Comparison of ENCODE assay signal across 8 mouse cellular contexts in the genomic region with DNA sequence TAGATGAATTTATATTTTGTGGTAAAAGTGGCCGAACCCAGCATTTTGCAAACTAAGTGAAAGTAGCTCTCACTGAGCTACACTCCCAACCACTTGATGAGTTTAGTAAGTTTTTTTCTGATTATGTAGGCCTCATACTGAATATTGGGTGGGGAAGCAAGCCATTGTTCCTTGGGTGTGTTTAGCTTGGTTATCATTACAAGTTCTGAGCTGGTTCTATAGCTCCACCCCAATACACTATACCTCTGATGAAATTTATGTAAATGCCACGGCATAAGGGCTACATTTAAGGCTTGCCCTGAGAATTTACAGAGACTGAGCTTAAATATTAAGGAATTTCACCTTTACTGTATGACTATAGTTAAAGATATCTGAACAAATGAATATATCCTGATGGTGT. TPM values are rescaled to one million over a fixed set of nuclear protein-coding genes. Genes with fewer than 3 reads are reported as not detected.
DNase-seq lines count a peak whose midpoint lies in the region; ATAC-seq and TF ChIP-seq lines count a peak whose summit lies in the region.

No protein-coding gene starts in this region.

- H3K36me3 ChIP-seq in heart, embryonic 10.5 days = peaks cover 33% of the 10 kb centered on the region
- peaks cover 27% of the 10 kb centered on the region for H3K36me3 ChIP-seq in liver, postnatal 0 days (replicated peaks; ENCODE audit: insufficient read depth, low read length)

- peak overlapping the region; percentile 100 for H3K4me3 ChIP-seq in heart, embryonic 10.5 days
- peak overlapping the region; percentile 91 for H3K4me3 ChIP-seq in liver, postnatal 0 days (ENCODE audit: low read depth, low read length)

- no peak for TF ChIP-seq EP300 in liver, postnatal 0 days (IDR thresholded peaks at IDR 0.05; ENCODE audit: low read depth)

- no peak overlapping the region for H3K27ac ChIP-seq in heart, embryonic 10.5 days
- no peak overlapping the region for H3K27ac ChIP-seq in liver, postnatal 0 days (ENCODE audit: low read depth)

- 0 out of 2 replicates have a peak, but pooled peaks have one; percentile 7 for ATAC-seq in granulocyte monocyte progenitor cell, adult 5-6 weeks (replicated peaks; ENCODE audit: poor library complexity, severe bottlenecking)
- no peak for ATAC-seq in liver, postnatal 0 days

- no peaks in the 10 kb centered on the region for H3K9me3 ChIP-seq in heart, embryonic 10.5 days
- no peaks in the 10 kb centered on the region for H3K9me3 ChIP-seq in liver, postnatal 0 days (ENCODE audit: low read length)

- peak overlapping the region; percentile 85 for H3K4me2 ChIP-seq in liver, postnatal 0 days (ENCODE audit: low read depth, low read length)

- 45% methylated on average over 2 of the region's 2 CpGs for WGBS in heart, embryonic 10.5 days
- WGBS in liver, postnatal 0 days (ENCODE audit: insufficient replicate concordance) = 12% methylated on average over 2 of the region's 2 CpGs

- DNase-seq in heart, embryonic 10.5 days (ENCODE audit: low spot score) = no peak
- DNase-seq in heart, adult 18-20 months = no peak
- DNase-seq in CD4-positive helper T cell, adult 2 months (ENCODE audit: low read depth, low spot score) = peak; percentile 9
- no peak for DNase-seq in liver, postnatal 0 days
- no peak for DNase-seq in embryo, embryonic 10.5 days (ENCODE audit: low spot score)
- no peak for DNase-seq in thymus, postnatal 0 days (ENCODE audit: low spot score)
- no peak for DNase-seq in cerebellum, postnatal 25 days

- 0 out of 2 replicates have a peak, but pooled peaks cover 3% of the 10 kb centered on the region for H3K4me1 ChIP-seq in heart, embryonic 10.5 days
- peaks cover 9% of the 10 kb centered on the region for H3K4me1 ChIP-seq in liver, postnatal 0 days (ENCODE audit: insufficient read depth)

- TF ChIP-seq CTCF in liver, postnatal 0 days (IDR thresholded peaks at IDR 0.05; ENCODE audit: low read depth) = no peak

- H3K27me3 ChIP-seq in heart, embryonic 10.5 days (ENCODE audit: insufficient read depth, poor library complexity, severe bottlenecking) = no peaks in the 10 kb centered on the region
- H3K27me3 ChIP-seq in liver, postnatal 0 days (ENCODE audit: insufficient read depth, low read length) = no peaks in the 10 kb centered on the region

- H3K9ac ChIP-seq in liver, postnatal 0 days (replicated peaks) = peak overlapping the region; percentile 51

RNA-seq across cellular contexts. Expression of gene Serbp1, which starts 31.5 kb away (rescaled TPM):
- polyA plus RNA-seq in heart, embryonic 10.5 days (2016; fragmentation: Nextera tagmentation; extraction: Ambion mirVana) = 392 and 514 TPM in 2 replicates
- 100 to 1,000 TPM; 208 to 214 TPM for total RNA-seq in heart, adult 18-20 months (2021)
- 799 and 903 TPM in 2 replicates for total RNA-seq in granulocyte monocyte progenitor cell, adult 5-6 weeks (2014; fragmentation: Nextera tagmentation)
- total RNA-seq in granulocyte monocyte progenitor cell, adult 5-6 weeks (2017) = 2,516 and 2,875 TPM in 2 replicates
- 186 and 207 TPM in 2 replicates for polyA plus RNA-seq in liver, postnatal 0 days (2015; fragmentation: Nextera tagmentation; extraction: Ambion mirVana)
- 518 and 533 TPM in 2 replicates for polyA plus RNA-seq in thymus, postnatal 0 days (2015; fragmentation: Nextera tagmentation; extraction: Ambion mirVana)
